Mouse (Mus musculus): Measurements from ENCODE around the gene Ccdc51. TPM values are rescaled to one million over a fixed set of nuclear protein-coding genes. Genes with fewer than 3 reads are reported as not detected.

Gene Ccdc51
- polyA plus RNA-seq, 1 experiment from 2014 or later: 21.9 TPM

DNA sequence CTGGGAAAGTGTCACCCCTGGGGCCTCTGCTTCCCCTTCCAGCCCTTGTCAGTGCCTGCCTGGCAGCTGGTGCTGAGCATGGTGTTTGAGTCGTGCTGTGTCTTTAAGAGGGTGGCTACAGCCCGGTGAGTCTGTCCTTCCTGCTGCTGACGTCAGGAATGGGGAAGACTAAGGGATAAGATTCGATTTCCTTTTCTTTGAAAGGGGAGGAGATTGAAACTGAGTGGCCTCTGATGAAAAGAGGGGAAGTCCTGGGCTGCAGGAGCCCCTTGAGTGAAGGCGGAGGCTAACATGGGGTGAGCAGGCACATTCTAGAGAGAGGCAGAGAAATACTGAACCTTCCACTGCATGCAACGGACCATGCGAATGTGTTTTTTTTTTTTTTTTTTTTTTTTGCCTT, 27.6 kb upstream of the Ccdc51 start:
- Histone ChIP-seq H3K4me1 (replicated peaks; ENCODE audit: control insufficient read depth, insufficient read depth, low read length) (peaks cover 20% of the 10 kb centered on the region), H3K4me2 (peak overlapping the region; percentile 64), H3K9ac (ENCODE audit: low read depth, low read length) (peak overlapping the region; percentile 59), H3K27me3 (replicated peaks; ENCODE audit: control insufficient read depth, insufficient read depth, low read length) (no peaks in the 10 kb centered on the region), H3K36me3 (ENCODE audit: control insufficient read depth, insufficient read depth, low read length) (peaks cover 18% of the 10 kb centered on the region), H3K9me3 (ENCODE audit: control insufficient read depth, low read length) (no peaks in the 10 kb centered on the region), H3K27ac (ENCODE audit: low read depth, low read length) (peak overlapping the region; percentile 62), H3K4me3 (ENCODE audit: low read depth, low read length) (peak overlapping the region; percentile 35)
- 2% methylated on average over 6 of the region's 7 CpGs for WGBS
- DNase-seq (ENCODE audit: low spot score) (no peak), ATAC-seq (replicated peaks; ENCODE audit: low FRiP score) (peak; percentile 62)

DNA sequence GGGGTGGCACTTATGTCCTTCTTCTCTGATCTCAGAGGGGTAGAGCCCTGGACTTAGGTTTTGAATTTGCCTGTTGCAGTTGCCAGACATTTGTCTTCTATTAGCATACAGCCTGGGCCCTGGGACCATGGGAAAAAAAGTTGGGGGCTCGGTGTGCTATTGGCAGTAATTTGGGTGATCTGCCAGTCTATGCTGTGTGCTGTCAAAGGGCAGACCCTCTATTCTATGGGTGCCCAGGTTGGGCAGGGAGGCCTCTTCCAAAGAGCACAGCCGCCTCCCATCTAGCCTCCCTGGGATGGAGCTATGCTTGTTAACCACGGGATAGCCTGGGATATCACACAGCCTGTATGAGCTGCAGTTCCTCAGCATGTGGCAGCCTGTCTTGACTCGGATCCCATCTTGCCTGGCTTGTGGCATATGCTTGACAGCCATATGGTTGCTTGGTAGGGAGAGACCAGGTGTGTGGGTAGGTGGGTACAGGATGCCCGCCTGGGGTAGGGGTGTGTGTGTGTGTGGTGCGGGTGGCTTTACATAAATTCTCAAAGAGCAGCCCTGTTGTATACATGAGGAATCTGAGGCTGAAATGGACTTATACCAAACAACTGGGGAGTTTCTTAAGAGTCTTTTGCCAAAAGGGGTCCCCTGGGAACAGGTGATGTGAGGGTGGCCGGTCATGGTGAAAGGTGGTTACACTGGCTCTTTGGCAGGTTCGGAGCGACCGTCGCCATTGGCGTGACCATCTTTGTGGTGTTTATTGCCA, 26.8 kb upstream of the Ccdc51 start:
- no peaks in the 10 kb centered on the region for H3K9me3 ChIP-seq (ENCODE audit: control insufficient read depth, low read length)
- peak overlapping the region; percentile 64 for H3K4me2 ChIP-seq
- peaks cover 20% of the 10 kb centered on the region for H3K4me1 ChIP-seq (replicated peaks; ENCODE audit: control insufficient read depth, insufficient read depth, low read length)
- H3K4me3 ChIP-seq (ENCODE audit: low read depth, low read length): peak overlapping the region; percentile 35
- peaks cover 18% of the 10 kb centered on the region for H3K36me3 ChIP-seq (ENCODE audit: control insufficient read depth, insufficient read depth, low read length)
- 92% methylated on average over 12 of the region's 12 CpGs for WGBS
- ATAC-seq (replicated peaks; ENCODE audit: low FRiP score) (no peak), DNase-seq (ENCODE audit: low spot score) (no peak)
- H3K27ac ChIP-seq (ENCODE audit: low read depth, low read length): peak overlapping the region; percentile 62
- H3K27me3 ChIP-seq (replicated peaks; ENCODE audit: control insufficient read depth, insufficient read depth, low read length): no peaks in the 10 kb centered on the region
- peak overlapping the region; percentile 59 for H3K9ac ChIP-seq (ENCODE audit: low read depth, low read length)

DNA sequence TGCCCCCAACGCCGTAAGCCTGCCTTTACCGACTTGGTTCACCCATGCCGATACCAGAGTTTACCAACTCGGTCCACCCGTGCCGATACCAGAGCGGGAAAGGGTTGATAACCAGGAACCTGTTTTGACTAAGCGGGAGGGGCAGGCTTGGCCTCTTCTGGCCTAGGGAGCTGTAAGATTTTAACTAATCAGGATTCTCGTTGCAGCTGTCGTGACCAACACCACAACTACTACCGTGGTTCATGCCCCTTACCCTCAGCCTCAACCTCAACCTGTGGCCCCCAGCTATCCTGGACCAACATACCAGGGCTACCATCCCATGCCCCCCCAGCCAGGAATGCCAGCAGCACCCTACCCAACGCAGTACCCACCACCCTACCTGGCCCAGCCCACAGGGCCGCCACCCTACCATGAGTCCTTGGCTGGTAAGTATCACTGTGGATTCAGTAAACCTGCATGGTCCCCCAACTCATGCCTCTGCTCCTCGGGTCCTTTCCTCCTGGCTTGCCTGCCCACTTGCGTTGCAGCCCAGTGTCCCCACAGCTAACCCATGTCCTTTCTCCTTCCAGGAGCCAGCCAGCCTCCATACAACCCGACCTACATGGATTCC, 26.1 kb upstream of the Ccdc51 start:
- Histone ChIP-seq H3K27me3 (replicated peaks; ENCODE audit: control insufficient read depth, insufficient read depth, low read length) (no peaks in the 10 kb centered on the region), H3K4me3 (ENCODE audit: low read depth, low read length) (no peak overlapping the region), H3K9me3 (ENCODE audit: control insufficient read depth, low read length) (no peaks in the 10 kb centered on the region), H3K27ac (ENCODE audit: low read depth, low read length) (no peak overlapping the region), H3K36me3 (ENCODE audit: control insufficient read depth, insufficient read depth, low read length) (peaks cover 18% of the 10 kb centered on the region), H3K4me1 (replicated peaks; ENCODE audit: control insufficient read depth, insufficient read depth, low read length) (peaks cover 20% of the 10 kb centered on the region), H3K9ac (ENCODE audit: low read depth, low read length) (no peak overlapping the region), H3K4me2 (no peak overlapping the region; the same call in 1 of the 2 replicates)
- no peak for DNase-seq (ENCODE audit: low spot score)
- no peak for ATAC-seq (replicated peaks; ENCODE audit: low FRiP score)
- 88% methylated on average over 17 of the region's 17 CpGs for WGBS

DNA sequence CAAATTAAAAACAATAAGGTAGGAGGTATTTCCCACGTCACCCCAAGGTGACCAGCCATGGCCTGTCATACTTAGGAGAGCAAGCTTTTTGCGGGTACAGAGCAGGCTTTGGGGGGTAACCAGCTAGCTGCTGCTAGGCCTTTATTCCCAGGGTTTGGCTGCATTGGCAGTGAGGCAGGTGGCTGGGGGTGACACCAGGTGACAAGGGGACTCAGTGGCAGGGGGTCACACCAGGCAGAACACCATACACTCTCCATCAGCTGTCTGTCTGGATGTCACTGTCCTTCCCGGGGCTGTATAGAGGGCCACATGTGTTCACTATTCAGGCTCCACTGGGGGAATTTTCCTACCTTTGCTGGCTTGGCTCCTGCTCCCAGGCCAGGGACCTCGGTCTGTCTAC, 25.4 kb upstream of the Ccdc51 start:
- ATAC-seq (replicated peaks; ENCODE audit: low FRiP score): no peak
- WGBS: 86% methylated on average over 4 of the region's 4 CpGs

DNA sequence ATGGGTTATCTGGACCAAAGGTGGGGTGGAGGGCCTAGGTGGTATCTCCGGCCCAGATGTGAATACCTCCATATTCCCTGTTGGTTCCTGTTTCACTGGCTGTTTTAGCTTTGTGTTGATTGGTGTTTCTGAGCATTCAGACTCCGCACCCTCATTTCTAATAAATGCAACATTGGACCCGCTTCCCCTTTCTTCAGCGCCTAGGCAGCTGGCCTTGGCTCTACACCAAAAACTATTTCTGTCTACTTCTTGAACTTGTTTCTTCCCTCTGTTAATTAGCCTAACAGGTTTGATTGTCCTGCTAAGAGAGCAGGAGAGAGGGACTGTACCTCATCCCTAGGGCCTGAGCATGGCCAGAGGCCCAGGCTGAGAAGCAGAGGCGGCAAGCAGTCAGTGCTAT, 24.8 kb upstream of the Ccdc51 start:
- no peak overlapping the region for H3K9ac ChIP-seq (ENCODE audit: low read depth, low read length)
- H3K27ac ChIP-seq (ENCODE audit: low read depth, low read length): no peak overlapping the region
- 90% methylated on average over 5 of the region's 5 CpGs for WGBS
- peak overlapping the region; percentile 12; the same call in 1 of the 2 replicates for H3K4me2 ChIP-seq
- no peak overlapping the region for H3K4me3 ChIP-seq (ENCODE audit: low read depth, low read length)
- ATAC-seq (replicated peaks; ENCODE audit: low FRiP score) (no peak), DNase-seq (ENCODE audit: low spot score) (no peak)
- H3K27me3 ChIP-seq (replicated peaks; ENCODE audit: control insufficient read depth, insufficient read depth, low read length): no peaks in the 10 kb centered on the region
- peaks cover 18% of the 10 kb centered on the region for H3K36me3 ChIP-seq (ENCODE audit: control insufficient read depth, insufficient read depth, low read length)
- H3K4me1 ChIP-seq (replicated peaks; ENCODE audit: control insufficient read depth, insufficient read depth, low read length): peaks cover 20% of the 10 kb centered on the region
- no peaks in the 10 kb centered on the region for H3K9me3 ChIP-seq (ENCODE audit: control insufficient read depth, low read length)

More for the DNA sequence above, 25.4 kb upstream of the Ccdc51 start:
- Histone ChIP-seq H3K36me3 (ENCODE audit: control insufficient read depth, insufficient read depth, low read length) (peaks cover 19% of the 10 kb centered on the region), H3K4me2 (no peak overlapping the region), H3K27ac (ENCODE audit: low read depth, low read length) (no peak overlapping the region), H3K4me1 (replicated peaks; ENCODE audit: control insufficient read depth, insufficient read depth, low read length) (peaks cover 20% of the 10 kb centered on the region), H3K4me3 (ENCODE audit: low read depth, low read length) (no peak overlapping the region), H3K27me3 (replicated peaks; ENCODE audit: control insufficient read depth, insufficient read depth, low read length) (no peaks in the 10 kb centered on the region), H3K9ac (ENCODE audit: low read depth, low read length) (no peak overlapping the region), H3K9me3 (ENCODE audit: control insufficient read depth, low read length) (no peaks in the 10 kb centered on the region)
- no peak for DNase-seq (ENCODE audit: low spot score)

DNA sequence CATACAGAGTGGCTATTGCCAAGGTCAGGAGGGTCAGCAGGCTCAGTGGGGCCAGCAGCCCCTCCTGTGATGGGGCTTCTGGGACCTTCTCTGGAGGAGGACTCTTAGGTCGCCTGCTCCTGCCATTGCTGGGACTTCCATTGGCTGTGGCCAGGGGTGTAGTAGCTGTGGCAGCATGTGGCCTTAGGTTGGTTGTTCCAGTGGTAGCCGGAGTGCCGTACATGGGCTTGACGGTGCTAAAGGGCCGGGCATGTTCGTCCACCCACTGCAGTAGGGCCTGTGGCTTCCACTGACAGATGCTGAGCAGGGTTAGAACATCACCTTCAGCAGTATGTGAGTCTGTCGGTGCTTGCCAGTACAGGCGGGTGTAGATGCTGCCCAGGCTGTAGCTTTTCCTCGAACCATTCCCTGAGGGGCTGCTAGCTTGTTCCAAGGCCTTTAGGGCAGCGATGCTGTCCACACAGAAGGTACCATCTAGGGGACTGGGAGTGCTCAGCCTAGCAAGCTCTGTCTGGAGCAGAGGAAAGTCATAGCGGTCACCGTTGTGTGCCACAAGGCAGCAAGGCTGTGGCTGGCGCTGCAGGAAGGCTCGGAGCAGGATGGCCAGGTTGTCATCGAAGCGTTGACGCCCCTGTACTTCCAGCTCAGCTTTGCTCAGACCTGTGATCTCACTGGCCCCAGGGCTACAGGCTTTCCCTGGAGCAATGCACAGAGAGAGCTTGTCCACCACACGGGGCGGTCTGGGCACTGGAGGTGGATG, 24.1 kb upstream of the Ccdc51 start:
- H3K36me3 ChIP-seq (ENCODE audit: control insufficient read depth, insufficient read depth, low read length): peaks cover 20% of the 10 kb centered on the region
- H3K9me3 ChIP-seq (ENCODE audit: control insufficient read depth, low read length): no peaks in the 10 kb centered on the region
- peak overlapping the region; percentile 79 for H3K4me2 ChIP-seq
- WGBS: 92% methylated on average over 19 of the region's 19 CpGs
- DNase-seq (ENCODE audit: low spot score) (no peak), ATAC-seq (replicated peaks; ENCODE audit: low FRiP score) (no peak)
- H3K9ac ChIP-seq (ENCODE audit: low read depth, low read length): peak overlapping the region; percentile 64
- H3K4me3 ChIP-seq (ENCODE audit: low read depth, low read length): peak overlapping the region; percentile 49
- H3K4me1 ChIP-seq (replicated peaks; ENCODE audit: control insufficient read depth, insufficient read depth, low read length): peaks cover 20% of the 10 kb centered on the region
- peak overlapping the region; percentile 85; the same call in 1 of the 2 replicates for H3K27ac ChIP-seq (ENCODE audit: low read depth, low read length)
- H3K27me3 ChIP-seq (replicated peaks; ENCODE audit: control insufficient read depth, insufficient read depth, low read length): no peaks in the 10 kb centered on the region

DNA sequence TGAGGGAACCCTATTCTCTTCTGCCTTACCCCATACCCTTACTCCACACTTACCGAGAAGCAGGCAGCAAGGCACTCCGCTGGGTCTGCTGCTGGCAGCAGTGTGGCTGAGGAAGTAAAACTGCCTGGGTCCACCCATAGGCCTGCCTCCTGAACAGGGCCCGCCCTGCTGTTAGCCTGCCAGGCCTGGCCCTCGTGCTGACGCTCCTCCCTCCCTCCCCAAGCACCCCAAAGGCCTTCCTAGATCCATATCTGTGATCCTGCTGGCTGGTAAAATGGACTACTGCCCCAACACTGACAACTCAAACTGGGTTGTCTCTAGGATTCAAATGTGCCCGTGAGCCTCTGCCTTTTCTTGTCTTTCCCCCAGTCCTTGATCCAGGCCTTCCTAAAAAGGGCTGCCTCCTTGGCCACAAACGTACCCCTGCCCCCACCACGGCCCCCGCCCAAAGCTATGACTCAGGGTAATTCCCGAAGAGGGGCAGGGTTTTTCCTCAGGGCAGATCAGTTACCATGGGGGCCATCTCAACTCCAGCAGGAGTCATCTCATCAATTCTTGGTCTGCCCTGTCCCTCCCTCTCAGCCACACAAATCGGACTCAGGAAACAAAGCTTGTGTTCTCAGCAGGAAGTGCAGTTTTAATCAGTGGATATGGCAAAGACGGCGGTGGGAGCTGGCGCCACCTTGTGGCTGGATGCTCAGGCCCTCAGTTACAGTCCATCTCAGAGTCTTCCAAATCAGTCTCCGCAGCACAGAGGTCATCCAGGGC, 23.0 kb upstream of the Ccdc51 start, which contains the start of gene Trex1:
Gene Trex1, minus strand, starts transcription at position 599 of the 768 bp plus-strand sequence.
- H3K36me3 ChIP-seq (ENCODE audit: control insufficient read depth, insufficient read depth, low read length): peaks cover 23% of the 10 kb centered on the region
- peak within 1 kb of the TSS; percentile 85 for H3K27ac ChIP-seq (ENCODE audit: low read depth, low read length)
- peaks cover 19% of the 10 kb centered on the region for H3K4me1 ChIP-seq (replicated peaks; ENCODE audit: control insufficient read depth, insufficient read depth, low read length)
- peak within 1 kb of the TSS; percentile 49 for H3K4me3 ChIP-seq (ENCODE audit: low read depth, low read length)
- H3K27me3 ChIP-seq (replicated peaks; ENCODE audit: control insufficient read depth, insufficient read depth, low read length): no peaks in the 10 kb centered on the region
- peak within 1 kb of the TSS; percentile 64 for H3K9ac ChIP-seq (ENCODE audit: low read depth, low read length)
- peak; percentile 85 for DNase-seq (ENCODE audit: low spot score)
- WGBS: 10% methylated on average over 15 of the region's 15 CpGs
- H3K9me3 ChIP-seq (ENCODE audit: control insufficient read depth, low read length): no peaks in the 10 kb centered on the region
- ATAC-seq (replicated peaks; ENCODE audit: low FRiP score): peak; percentile 94
- peak within 1 kb of the TSS; percentile 79 for H3K4me2 ChIP-seq
